Mouse (Mus musculus) heart, postnatal 0 days (tissue): ENCODE results near the gene Dcp1a.

Experiments
- CTCF ChIP-seq: IDR thresholded peaks from 2 replicates; pipeline ENCODE4 v1.5.1; 2016; ENCODE audit warnings: antibody characterized with exemption, control low read depth, low read depth
- EP300 ChIP-seq: IDR thresholded peaks from 2 replicates; pipeline ENCODE4 v1.6.1; 2016; ENCODE audit warnings: antibody characterized with exemption, low read depth

DNA sequence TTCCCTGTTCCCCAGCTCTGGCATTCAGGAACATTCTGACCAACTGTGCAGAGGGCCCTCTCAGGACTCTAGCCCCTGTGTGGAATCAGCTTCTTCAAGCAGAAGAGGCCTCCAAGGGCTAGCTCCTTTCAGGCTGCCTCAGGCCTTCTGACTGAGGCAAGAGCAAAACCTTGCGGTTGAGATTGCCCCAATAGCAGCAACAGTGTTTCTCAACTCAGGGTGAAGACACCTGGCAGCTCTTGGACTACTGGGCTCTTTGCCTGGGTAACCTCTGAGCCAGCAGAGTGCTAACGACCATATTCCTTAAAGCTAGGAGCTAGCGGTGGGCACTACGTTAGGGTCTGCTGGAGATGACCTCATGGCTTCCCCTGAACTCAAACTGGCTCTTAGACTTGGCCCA lies 73.8 kb downstream of the Dcp1a start:
- no peak for TF ChIP-seq CTCF
- TF ChIP-seq EP300 = no peak
